Mouse (Mus musculus): ENCODE results near the gene Hhipl1. TPM values are rescaled to one million over a fixed set of nuclear protein-coding genes. Genes with fewer than 3 reads are reported as not detected.

Hhipl1 gene
- polyA plus RNA-seq, 1 experiment: 0.54 TPM

DNA sequence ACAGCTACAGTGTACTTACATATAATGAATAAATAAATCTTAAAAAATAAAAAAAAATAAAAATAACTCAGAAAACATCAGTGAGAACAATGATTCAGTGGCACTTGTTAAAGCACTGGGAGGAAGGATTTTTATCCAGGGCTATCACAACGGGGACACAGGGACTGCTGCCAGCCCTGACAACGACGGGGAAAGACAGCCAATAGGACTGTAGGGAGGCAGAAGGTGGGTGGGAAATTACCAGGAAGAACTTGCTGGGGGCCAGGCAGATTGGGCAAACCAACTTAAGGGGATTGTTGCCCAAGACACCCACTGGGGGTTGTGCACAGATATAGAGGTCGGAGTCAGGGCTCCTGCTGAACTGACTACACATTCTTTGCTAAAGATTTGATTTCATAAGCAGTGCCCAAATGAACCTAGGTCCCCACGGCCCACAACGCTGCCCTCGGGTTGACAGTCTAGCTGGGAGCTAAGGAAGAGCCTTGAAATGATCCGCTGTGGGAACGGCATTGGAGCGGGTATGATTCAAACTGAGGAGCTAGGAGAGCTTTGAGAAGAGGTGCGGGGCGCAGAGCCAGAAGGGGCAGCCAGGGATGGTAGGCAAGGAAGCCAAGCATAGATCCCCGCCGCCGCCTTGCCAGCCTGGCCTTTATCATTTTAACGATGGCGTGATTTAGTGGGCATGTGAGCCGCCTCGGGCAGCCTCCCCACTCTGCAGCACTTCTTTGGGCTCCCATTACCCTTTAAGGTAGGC lies 17.8 kb upstream of the Hhipl1 start:
- no peaks in the 10 kb centered on the region for H3K36me3 ChIP-seq (ENCODE audit: control insufficient read depth, insufficient read depth, low read length)
- DNase-seq: no peak
- H3K4me3 ChIP-seq (ENCODE audit: control insufficient read depth, insufficient read depth, low read length): no peak overlapping the region
- no peak overlapping the region for H3K27ac ChIP-seq (ENCODE audit: control insufficient read depth, insufficient read depth, low read length)
- 92% methylated on average over 19 of the region's 19 CpGs for WGBS
- TF ChIP-seq POLR2A (IDR thresholded peaks at IDR 0.05; ENCODE audit: control insufficient read depth, extremely low read depth, insufficient read depth, low read length, poor library complexity): no peak
- TF ChIP-seq CTCF (IDR thresholded peaks at IDR 0.05; ENCODE audit: borderline replicate concordance, control insufficient read depth, extremely low read depth, insufficient read depth, low read length, poor library complexity): no peak
- peaks cover 11% of the 10 kb centered on the region for H3K4me1 ChIP-seq (replicated peaks; ENCODE audit: control insufficient read depth, insufficient read depth, low read length)
- H3K27me3 ChIP-seq (ENCODE audit: control insufficient read depth, insufficient read depth, low read length): no peaks in the 10 kb centered on the region

DNA sequence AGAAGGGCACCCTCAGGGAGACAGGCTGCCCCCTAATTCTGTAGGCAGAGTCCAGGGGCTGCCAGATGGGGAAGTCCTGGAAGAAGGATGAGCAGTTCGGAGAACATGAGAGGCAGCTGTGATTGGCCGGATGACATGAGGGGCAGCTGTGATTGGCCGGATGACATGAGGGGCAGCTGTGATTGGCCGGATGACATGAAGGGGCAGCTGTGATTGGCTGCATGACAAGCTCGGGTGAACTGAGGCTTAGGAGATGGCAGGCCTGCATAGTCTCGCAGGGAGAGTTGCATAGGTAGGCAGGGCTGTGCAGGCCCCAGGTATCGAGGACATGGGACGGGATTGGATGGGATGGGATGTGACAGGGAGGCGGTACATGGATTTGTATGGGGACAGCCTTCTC lies 13.7 kb upstream of the Hhipl1 start:
- TF ChIP-seq POLR2A (IDR thresholded peaks at IDR 0.05; ENCODE audit: control insufficient read depth, extremely low read depth, insufficient read depth, low read length, poor library complexity) (no peak), CTCF (IDR thresholded peaks at IDR 0.05; ENCODE audit: borderline replicate concordance, control insufficient read depth, extremely low read depth, insufficient read depth, low read length, poor library complexity) (no peak)
- Histone ChIP-seq H3K36me3 (ENCODE audit: control insufficient read depth, insufficient read depth, low read length) (no peaks in the 10 kb centered on the region), H3K27ac (ENCODE audit: control insufficient read depth, insufficient read depth, low read length) (no peak overlapping the region), H3K27me3 (ENCODE audit: control insufficient read depth, insufficient read depth, low read length) (no peaks in the 10 kb centered on the region), H3K4me3 (ENCODE audit: control insufficient read depth, insufficient read depth, low read length) (no peak overlapping the region), H3K4me1 (replicated peaks; ENCODE audit: control insufficient read depth, insufficient read depth, low read length) (peaks cover 11% of the 10 kb centered on the region)
- no peak for DNase-seq
- 56% methylated on average over 9 of the region's 9 CpGs for WGBS

DNA sequence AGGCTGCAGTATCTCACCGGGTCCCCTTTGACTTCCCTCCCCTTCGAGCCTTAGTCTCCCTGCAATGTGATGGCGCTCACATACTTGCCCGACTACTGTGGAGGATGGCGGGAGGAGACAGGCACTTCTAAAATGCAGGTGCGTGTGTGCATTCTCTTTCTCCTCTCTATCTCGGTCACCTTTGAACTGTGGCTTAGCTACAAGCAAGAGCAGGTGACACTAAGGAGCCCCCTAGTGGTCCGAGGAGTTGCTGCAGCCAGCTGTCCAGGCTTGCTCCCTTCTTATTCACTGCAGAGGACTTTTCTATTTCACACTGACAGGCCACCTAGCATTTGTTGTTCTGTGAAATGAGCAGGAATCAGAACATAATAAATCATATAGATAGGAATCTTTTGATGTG lies 13.1 kb upstream of the Hhipl1 start:
- no peak overlapping the region for H3K27ac ChIP-seq (ENCODE audit: control insufficient read depth, insufficient read depth, low read length)
- H3K4me3 ChIP-seq (ENCODE audit: control insufficient read depth, insufficient read depth, low read length): no peak overlapping the region
- H3K36me3 ChIP-seq (ENCODE audit: control insufficient read depth, insufficient read depth, low read length): no peaks in the 10 kb centered on the region
- 3% methylated on average over 8 of the region's 8 CpGs for WGBS
- peak; percentile 79 for DNase-seq
- no peaks in the 10 kb centered on the region for H3K27me3 ChIP-seq (ENCODE audit: control insufficient read depth, insufficient read depth, low read length)
- TF ChIP-seq CTCF (IDR thresholded peaks at IDR 0.05; ENCODE audit: borderline replicate concordance, control insufficient read depth, extremely low read depth, insufficient read depth, low read length, poor library complexity) (peak; percentile 80; the same call in 1 of the 2 replicates), POLR2A (IDR thresholded peaks at IDR 0.05; ENCODE audit: control insufficient read depth, extremely low read depth, insufficient read depth, low read length, poor library complexity) (no peak)
- peaks cover 11% of the 10 kb centered on the region for H3K4me1 ChIP-seq (replicated peaks; ENCODE audit: control insufficient read depth, insufficient read depth, low read length)

DNA sequence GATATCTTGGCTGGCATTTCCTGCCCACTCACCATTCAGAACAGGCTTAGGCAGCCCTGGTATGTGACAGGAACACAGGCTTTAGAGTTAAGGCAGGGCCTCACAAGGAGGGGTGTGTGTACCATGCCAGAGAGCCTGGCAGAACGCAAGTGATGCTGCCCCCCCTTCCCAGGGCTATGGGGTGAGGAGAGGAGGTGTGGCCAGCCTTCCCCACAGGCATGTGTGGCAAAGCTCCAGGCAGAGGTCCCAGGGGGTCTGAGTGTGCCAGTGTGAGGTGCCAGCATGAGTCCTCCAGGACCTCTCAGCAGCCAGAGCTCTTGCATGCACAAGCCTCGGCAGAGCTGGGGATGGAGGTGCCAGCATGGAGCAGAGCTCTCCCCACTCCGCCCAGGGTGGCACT lies 11.4 kb upstream of the Hhipl1 start:
- DNase-seq: no peak
- Histone ChIP-seq H3K36me3 (ENCODE audit: control insufficient read depth, insufficient read depth, low read length) (no peaks in the 10 kb centered on the region), H3K27me3 (ENCODE audit: control insufficient read depth, insufficient read depth, low read length) (no peaks in the 10 kb centered on the region), H3K4me1 (replicated peaks; ENCODE audit: control insufficient read depth, insufficient read depth, low read length) (peaks cover 11% of the 10 kb centered on the region), H3K4me3 (ENCODE audit: control insufficient read depth, insufficient read depth, low read length) (no peak overlapping the region), H3K27ac (ENCODE audit: control insufficient read depth, insufficient read depth, low read length) (no peak overlapping the region)
- TF ChIP-seq POLR2A (IDR thresholded peaks at IDR 0.05; ENCODE audit: control insufficient read depth, extremely low read depth, insufficient read depth, low read length, poor library complexity): no peak
- 61% methylated on average over 3 of the region's 3 CpGs for WGBS

DNA sequence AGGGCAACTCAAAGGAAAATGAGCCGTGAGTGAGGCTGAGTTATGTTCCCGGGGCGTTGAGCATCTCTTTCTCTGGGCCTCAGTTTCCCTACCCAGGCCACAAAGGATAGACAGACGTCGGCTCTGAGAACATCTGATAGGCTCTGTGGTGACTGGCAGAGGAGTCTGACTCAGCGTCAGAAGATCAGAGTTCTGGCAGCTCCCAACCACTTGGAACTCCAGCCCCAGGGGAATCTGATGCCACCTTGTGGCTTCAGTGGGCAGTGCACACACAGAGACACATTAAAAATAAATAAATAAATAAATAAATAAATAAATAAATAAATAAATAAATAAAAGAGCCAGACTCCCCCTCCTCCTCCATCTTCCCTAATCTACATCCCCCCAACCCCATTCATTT lies 9.0 kb upstream of the Hhipl1 start:
- TF ChIP-seq CTCF (IDR thresholded peaks at IDR 0.05; ENCODE audit: borderline replicate concordance, control insufficient read depth, extremely low read depth, insufficient read depth, low read length, poor library complexity) (no peak), POLR2A (IDR thresholded peaks at IDR 0.05; ENCODE audit: control insufficient read depth, extremely low read depth, insufficient read depth, low read length, poor library complexity) (no peak)
- WGBS: 85% methylated on average over 6 of the region's 6 CpGs
- Histone ChIP-seq H3K4me3 (ENCODE audit: control insufficient read depth, insufficient read depth, low read length) (no peak overlapping the region), H3K36me3 (ENCODE audit: control insufficient read depth, insufficient read depth, low read length) (no peaks in the 10 kb centered on the region), H3K4me1 (replicated peaks; ENCODE audit: control insufficient read depth, insufficient read depth, low read length) (peaks cover 9% of the 10 kb centered on the region), H3K27me3 (ENCODE audit: control insufficient read depth, insufficient read depth, low read length) (no peaks in the 10 kb centered on the region), H3K27ac (ENCODE audit: control insufficient read depth, insufficient read depth, low read length) (no peak overlapping the region)
- DNase-seq: no peak

DNA sequence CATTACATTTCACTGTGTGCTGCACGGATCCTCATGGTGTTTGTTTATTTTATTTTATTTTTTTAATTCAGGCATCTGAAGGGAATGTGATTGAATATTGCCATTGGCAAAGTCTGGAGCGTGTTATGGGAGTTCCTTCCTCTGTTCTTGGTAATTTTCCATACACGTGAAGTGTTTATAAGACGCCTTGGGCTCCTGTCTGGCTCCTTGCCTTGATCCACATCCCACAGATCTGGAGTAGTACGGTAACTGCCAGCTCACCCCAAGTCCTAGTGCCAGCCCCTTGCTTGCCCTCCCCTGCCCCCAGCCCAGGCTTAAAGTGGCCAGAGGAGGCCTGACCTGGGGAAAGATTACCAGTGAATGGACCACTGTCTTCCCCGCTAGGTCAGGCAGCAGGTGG lies 5.1 kb upstream of the Hhipl1 start:
- TF ChIP-seq CTCF (IDR thresholded peaks at IDR 0.05; ENCODE audit: borderline replicate concordance, control insufficient read depth, extremely low read depth, insufficient read depth, low read length, poor library complexity) (no peak), POLR2A (IDR thresholded peaks at IDR 0.05; ENCODE audit: control insufficient read depth, extremely low read depth, insufficient read depth, low read length, poor library complexity) (no peak)
- Histone ChIP-seq H3K27me3 (ENCODE audit: control insufficient read depth, insufficient read depth, low read length) (peaks cover 6% of the 10 kb centered on the region), H3K36me3 (ENCODE audit: control insufficient read depth, insufficient read depth, low read length) (no peaks in the 10 kb centered on the region), H3K4me1 (replicated peaks; ENCODE audit: control insufficient read depth, insufficient read depth, low read length) (no peaks in the 10 kb centered on the region), H3K27ac (ENCODE audit: control insufficient read depth, insufficient read depth, low read length) (no peak overlapping the region), H3K4me3 (ENCODE audit: control insufficient read depth, insufficient read depth, low read length) (no peak overlapping the region)
- WGBS: 92% methylated on average over 6 of the region's 6 CpGs
- no peak for DNase-seq

All from thymus, adult 2 months (tissue).